ENCODE assay signal across 18 mouse cellular contexts in the genomic region with DNA sequence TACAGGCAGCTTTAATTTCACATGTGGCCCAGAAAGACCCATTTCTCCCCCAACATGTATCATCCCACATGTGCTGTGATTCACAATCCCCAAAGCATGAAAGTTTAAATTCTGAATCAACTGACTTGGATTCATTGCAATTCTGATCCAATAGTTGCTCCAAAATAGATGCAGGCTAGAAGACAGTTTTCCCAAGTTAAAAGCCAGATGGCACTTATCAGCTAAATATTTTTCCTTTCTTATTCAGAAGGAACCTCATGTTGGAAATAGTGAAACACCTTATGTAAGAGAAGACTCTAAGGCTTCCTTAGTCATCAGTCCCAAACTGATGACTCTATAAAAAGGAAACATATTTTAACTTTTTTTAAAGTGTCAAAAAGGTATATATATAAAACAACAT.
"Had no signal": no experiment of that assay in that cellular context is flagged by ENCODE, and none has a peak within 500 bp of the region (broad histone marks: within the 10 kb centered on the region; RNA-seq: fewer than 3 reads in every experiment).

No protein-coding gene starts in this region.

- ATAC-seq: liver, postnatal 0 days; lung, postnatal 0 days had no signal

- H3K9me3 ChIP-seq: liver, embryonic 15.5 days; lung, embryonic 15.5 days; megakaryocyte, embryonic 14.5 days; midbrain, embryonic 12.5 days; neural tube, embryonic 12.5 days; stomach, embryonic 15.5 days had no signal

- DNase-seq: liver, postnatal 0 days; lung, adult 2 months; lung, postnatal 14 days; lung, postnatal 36 days; midbrain, embryonic 14.5 days; right cerebral cortex, postnatal 14 days; thymus, adult 18-20 months; thymus, postnatal 14 days; thymus, postnatal 36 days had no signal

- H3K27ac ChIP-seq: liver, embryonic 15.5 days; lung, embryonic 15.5 days; macrophage; midbrain, embryonic 12.5 days; neural tube, embryonic 12.5 days; stomach, embryonic 15.5 days; stomach, postnatal 0 days had no signal

- H3K27me3 ChIP-seq: liver, embryonic 15.5 days; lung, embryonic 15.5 days; megakaryocyte, embryonic 14.5 days; midbrain, embryonic 12.5 days; neural tube, embryonic 12.5 days; stomach, embryonic 15.5 days had no signal

- H3K9ac ChIP-seq: liver, embryonic 15.5 days; liver, postnatal 0 days; lung, embryonic 15.5 days; midbrain, embryonic 12.5 days; neural tube, embryonic 12.5 days; stomach, embryonic 15.5 days had no signal

- H3K4me2 ChIP-seq: liver, embryonic 15.5 days; lung, embryonic 15.5 days; midbrain, embryonic 12.5 days; neural tube, embryonic 12.5 days; stomach, embryonic 15.5 days had no signal

- H3K4me3 ChIP-seq: liver, embryonic 15.5 days; lung, embryonic 15.5 days; megakaryocyte, embryonic 14.5 days; midbrain, embryonic 12.5 days; neural tube, embryonic 12.5 days; stomach, embryonic 15.5 days had no signal

- H3K36me3 ChIP-seq: liver, embryonic 15.5 days; lung, embryonic 15.5 days; midbrain, embryonic 12.5 days; neural tube, embryonic 12.5 days; stomach, embryonic 15.5 days had no signal

- H3K4me1 ChIP-seq: liver, embryonic 15.5 days; lung, embryonic 15.5 days; midbrain, embryonic 12.5 days; neural tube, embryonic 12.5 days; stomach, embryonic 15.5 days had no signal
